Mouse (Mus musculus): Measurements from ENCODE around the gene Cbl.

- TF ChIP-seq CTCF (IDR thresholded peaks at IDR 0.05; ENCODE audit: borderline replicate concordance, extremely low read depth, insufficient read depth, insufficient read length), result no peak
- no peak for TF ChIP-seq POLR2A (IDR thresholded peaks at IDR 0.05; ENCODE audit: borderline replicate concordance, extremely low read depth, insufficient read depth, insufficient read length, poor library complexity, severe bottlenecking)
Observed at GRCm38 (mm10) chr9:44104881-44105280, 129.0 kb downstream of the Cbl start.
